Mouse (Mus musculus) fat pad, adult 2 months (tissue): Measurements from ENCODE around the gene Mad1l1.
A peak's percentile ranks its signal among the peaks of the same experiment; 100 is the strongest.

Experiments used
- DNase-seq: peaks from one replicate; pipeline ENCODE4 v3.0.0-alpha.2; 2011; ENCODE audit warnings: low read depth, low spot score; ENCODE audit errors: extremely low read depth

Gene Mad1l1

DNA sequence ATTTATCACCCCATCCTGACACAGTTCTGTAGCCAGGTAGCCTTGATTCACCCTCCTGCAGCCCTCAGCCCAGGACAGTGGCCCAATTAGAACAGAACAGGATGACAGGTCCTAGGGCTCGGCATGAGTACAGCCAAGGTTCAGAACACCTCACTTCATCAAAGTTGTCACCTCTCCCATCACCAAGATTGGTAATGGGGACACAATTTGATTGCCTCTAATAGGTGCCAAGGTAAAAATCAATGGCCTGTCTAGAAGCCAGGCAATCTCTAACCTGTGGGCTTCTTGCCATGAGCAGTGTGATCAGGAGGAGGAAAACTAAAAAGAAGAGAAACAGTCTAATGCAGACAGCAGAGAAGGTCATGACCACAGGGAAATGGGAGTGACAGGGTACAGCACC is 216.5 kb downstream of the Mad1l1 start:
- DNase-seq = no peak

GRCm38 (mm10) chr5:140102731-140103130 is 218.6 kb downstream of the Mad1l1 start:
- DNase-seq = no peak

DNA sequence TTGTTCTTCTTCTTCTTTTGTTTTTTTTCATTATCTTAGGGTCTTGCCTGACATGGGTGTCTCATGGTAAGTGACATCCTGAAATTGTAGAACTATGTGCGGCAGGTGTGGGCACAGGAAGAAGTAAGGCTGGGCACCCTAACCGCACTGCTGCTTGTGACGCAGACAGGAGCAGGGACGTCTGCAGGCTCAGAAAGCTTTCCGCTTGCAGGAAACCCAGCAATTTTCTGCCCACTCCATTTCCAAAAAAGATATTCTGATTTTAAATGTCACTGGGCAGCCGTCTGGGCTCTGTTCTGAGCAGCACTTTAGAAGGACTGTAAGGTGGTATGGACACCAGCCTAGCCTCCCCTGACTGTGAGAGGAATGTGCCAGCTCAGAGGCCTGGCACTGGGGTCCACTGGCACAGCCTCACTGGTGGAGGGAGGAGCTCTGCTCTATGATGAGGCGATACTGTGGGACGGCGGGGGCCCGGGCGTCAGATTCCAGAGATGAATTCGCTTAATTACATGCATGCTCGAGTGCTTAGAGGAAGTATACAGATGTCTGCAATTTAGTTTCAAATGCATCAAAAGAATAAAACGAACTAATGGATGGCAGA is 219.8 kb downstream of the Mad1l1 start:
- DNase-seq = no peak

DNA sequence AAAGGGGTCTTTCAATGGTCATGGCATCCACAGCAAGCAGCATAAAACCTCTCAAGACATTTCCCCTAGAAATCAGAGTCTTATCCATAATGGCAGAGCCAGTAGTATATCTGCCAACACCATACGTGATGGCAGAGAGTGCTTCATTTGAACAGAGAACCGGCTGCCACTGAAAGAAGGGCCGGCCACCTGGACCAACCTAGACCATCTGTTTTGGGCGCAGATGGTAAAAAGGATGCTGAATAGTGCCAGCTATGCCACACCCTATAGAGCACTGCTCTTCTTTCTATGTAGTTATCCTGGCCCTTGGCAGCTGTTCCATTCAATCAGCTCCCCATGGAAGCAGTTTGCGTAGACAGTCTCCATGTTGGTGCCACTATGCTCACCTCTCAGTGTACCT is 222.6 kb downstream of the Mad1l1 start:
- DNase-seq = no peak

- no peak for DNase-seq
Observed at GRCm38 (mm10) chr5:140095203-140095602, 226.1 kb downstream of the Mad1l1 start.

DNA sequence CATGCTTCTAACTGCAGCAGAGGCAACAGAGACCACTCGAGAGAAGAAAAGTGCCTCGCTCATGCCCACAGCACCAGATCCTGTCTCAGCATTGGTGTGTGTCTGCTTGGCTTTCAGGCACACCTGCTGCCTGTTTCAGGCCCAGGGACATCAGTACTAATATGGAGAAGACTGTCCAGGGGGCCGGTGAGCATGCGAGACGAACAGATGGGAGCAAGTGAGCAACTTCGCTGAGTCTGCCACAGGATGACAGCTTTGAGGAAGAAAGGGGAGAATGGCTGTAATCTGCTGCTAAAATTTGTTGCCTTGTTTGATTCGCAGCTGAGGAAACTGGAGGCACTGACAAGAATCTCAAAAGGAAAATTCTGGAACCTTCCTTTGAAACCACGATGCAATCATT is 227.9 kb downstream of the Mad1l1 start:
- no peak for DNase-seq

DNA sequence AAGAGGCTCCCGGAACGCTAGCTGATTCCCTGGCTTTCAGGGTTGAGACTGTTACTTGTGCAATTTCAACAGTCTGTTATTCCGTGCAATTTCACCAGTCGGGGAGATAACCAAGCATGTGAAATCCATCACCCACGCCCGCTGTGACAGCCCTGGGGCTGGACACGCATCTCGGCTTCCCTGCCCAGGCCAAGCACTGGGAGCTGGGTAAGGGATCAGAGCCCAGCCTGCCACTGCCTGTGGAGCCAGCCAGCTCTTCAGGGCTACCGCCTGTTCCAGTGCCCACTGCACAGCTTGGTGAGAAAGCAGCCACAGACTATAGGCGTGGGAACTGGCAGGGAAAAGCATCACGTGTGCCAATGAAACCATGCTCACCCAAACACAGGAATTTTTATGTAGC is 229.8 kb downstream of the Mad1l1 start:
- peak; percentile 23 for DNase-seq

GRCm38 (mm10) chr5:140089263-140089662 is 232.1 kb downstream of the Mad1l1 start:
- DNase-seq = no peak

GRCm38 (mm10) chr5:140087242-140087641 is 234.1 kb downstream of the Mad1l1 start:
- no peak for DNase-seq

- no peak for DNase-seq
Observed at GRCm38 (mm10) chr5:140084341-140084740, 237.0 kb downstream of the Mad1l1 start.

DNA sequence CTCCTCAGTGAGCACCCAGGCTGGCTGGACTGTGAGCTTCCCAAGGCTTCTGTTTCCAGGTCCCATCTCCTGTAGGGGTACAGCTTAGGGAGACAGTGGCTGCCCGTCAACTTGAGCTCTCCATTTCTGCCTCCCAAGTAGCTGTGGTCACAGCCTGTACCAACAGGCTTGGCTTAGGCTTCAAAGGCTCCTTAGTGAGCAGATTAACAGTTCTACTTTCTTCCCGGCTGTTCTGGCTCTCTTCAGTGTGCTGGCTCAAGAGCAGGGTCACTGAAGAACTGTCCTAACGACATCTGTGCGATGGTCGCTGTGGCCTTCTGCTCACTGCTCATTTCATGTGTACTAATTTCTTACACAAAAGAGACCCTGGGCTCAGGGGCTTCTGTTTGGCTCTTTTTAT is 237.4 kb downstream of the Mad1l1 start:
- no peak for DNase-seq

- DNase-seq = no peak
Observed at GRCm38 (mm10) chr5:140082204-140082812, 239.0 kb downstream of the Mad1l1 start.

GRCm38 (mm10) chr5:140081084-140081483 is 240.3 kb downstream of the Mad1l1 start:
- DNase-seq = no peak

GRCm38 (mm10) chr5:140079511-140079910 is 241.8 kb downstream of the Mad1l1 start:
- DNase-seq = no peak

GRCm38 (mm10) chr5:140078406-140078805 is 242.9 kb downstream of the Mad1l1 start:
- no peak for DNase-seq

DNA sequence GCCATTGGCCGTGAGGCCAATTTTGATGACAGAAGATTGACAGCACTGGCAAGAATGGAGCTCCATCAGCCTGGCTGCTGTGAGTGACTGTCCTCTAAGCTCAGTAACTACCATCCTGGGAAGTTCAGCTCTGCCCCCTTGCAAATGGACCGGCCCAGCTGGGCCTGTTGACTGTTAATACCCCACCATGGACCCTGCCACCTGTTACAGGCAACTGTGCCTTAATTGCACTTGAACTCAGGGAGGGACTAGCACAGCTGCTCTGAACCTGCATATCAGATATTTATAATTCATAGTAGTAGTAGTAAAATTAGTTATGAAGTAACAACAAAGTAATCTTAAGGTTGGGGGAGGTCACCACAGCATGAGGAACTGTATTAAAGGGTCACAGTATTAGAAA is 244.9 kb downstream of the Mad1l1 start:
- no peak for DNase-seq

- no peak for DNase-seq
Observed at GRCm38 (mm10) chr5:140073671-140074116, 247.7 kb downstream of the Mad1l1 start.

- DNase-seq = no peak
Observed at GRCm38 (mm10) chr5:140073148-140073670, 248.1 kb downstream of the Mad1l1 start.

DNA sequence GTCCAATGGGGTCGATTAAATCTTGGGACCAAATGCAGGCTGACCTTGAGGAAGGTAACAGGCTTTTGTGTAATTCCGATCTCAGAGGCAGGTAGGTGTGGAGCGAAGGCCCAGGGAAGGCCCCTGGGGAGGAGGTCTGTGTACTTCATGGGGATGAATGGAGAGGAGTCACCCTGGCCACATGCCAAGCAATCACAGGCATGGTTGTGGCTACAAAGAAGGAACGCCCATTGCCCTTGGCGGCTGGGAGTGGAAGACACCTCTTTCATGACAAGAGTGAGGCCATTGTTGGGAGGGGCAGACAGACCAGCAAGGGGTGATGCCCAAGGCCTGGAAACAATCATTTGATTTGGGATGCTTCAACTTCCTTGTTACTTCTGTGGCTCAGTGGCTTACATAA is 252.8 kb downstream of the Mad1l1 start:
- DNase-seq = no peak

- no peak for DNase-seq
Observed at GRCm38 (mm10) chr5:140068051-140068450, 253.3 kb downstream of the Mad1l1 start.

DNA sequence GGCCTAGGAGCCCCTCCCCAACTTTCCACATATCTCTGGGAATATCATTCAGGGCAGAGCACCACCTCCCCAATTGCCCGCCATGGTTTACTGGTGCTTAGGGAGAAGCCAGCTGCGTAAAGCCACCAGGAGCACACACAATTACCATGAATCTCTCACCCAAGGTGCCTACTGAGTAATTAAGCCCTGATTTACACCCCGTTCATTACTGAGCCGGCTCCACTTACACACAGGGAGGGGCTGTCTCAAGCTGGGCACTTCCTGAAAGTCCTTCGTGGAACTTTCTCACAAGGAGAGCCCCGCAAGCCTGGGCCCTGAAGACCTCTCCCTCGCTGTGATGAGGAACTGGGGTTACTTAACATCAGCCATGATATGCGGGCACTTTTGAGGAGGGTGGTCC is 254.6 kb downstream of the Mad1l1 start:
- DNase-seq = no peak

DNA sequence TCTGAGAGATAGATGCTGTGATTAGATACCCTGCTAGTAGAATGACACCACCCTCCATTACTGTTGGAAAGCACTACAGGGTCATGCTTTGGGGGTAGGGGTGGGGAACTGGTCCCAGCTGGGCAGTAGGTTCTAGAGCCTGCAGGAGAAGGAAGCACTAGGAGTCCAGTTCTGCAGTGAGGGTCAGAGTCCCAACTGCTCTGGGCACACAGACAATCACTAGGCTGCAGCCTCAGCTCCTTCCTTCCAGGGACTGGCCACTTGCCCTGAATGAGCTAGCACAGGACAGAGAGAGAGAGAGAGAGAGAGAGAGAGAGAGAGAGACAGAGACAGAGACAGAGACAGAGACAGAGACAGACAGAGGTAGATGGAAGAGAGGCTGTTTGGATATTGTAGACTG is 255.1 kb downstream of the Mad1l1 start:
- no peak for DNase-seq
